Mouse (Mus musculus): ENCODE measurements around the gene Dio1. TPM values are rescaled to one million over a fixed set of nuclear protein-coding genes. Genes with fewer than 3 reads are reported as not detected.
A peak's percentile ranks its signal among the peaks of the same experiment; 100 is the strongest.

Gene Dio1
- polyA plus RNA-seq, 1 experiment from 2014 or later = not detected

DNA sequence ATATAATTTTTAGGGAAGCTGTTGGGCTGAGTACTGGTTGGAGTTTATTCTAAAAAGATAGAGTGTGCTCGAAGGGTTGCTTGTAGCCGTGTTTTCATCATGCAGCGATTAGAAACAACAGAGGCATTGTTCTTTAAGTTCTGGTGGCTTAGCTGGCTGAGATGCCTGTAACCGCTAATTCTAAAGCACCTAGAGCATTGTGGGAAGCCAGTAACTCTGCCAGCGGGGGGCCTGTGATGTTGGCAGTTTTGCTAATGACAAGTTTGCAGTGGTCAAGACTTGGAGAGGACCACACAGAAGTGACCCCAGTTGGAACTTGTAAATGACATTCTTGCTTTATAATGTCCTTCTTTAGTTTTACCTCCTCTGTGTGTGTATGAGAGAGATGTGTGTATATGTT is 34.4 kb upstream of the Dio1 start:
- no peaks in the 10 kb centered on the region for H3K4me1 ChIP-seq (ENCODE audit: control insufficient read depth, insufficient read depth, low read length)
- H3K36me3 ChIP-seq (ENCODE audit: control insufficient read depth, insufficient read depth, low read length) = no peaks in the 10 kb centered on the region
- no peak overlapping the region for H3K9ac ChIP-seq (ENCODE audit: low read length)
- H3K4me2 ChIP-seq = no peak overlapping the region
- H3K9me3 ChIP-seq (ENCODE audit: control insufficient read depth, low read length) = no peaks in the 10 kb centered on the region
- no peak overlapping the region for H3K4me3 ChIP-seq (ENCODE audit: low read depth, low read length)
- ATAC-seq (ENCODE audit: low FRiP score) (no peak), DNase-seq (ENCODE audit: low spot score, missing footprints) (no peak)
- H3K27me3 ChIP-seq (ENCODE audit: control insufficient read depth, insufficient read depth, low read length) = no peaks in the 10 kb centered on the region
- WGBS = 52% methylated on average over 5 of the region's 5 CpGs
- no peak overlapping the region for H3K27ac ChIP-seq (ENCODE audit: low read depth, low read length)

DNA sequence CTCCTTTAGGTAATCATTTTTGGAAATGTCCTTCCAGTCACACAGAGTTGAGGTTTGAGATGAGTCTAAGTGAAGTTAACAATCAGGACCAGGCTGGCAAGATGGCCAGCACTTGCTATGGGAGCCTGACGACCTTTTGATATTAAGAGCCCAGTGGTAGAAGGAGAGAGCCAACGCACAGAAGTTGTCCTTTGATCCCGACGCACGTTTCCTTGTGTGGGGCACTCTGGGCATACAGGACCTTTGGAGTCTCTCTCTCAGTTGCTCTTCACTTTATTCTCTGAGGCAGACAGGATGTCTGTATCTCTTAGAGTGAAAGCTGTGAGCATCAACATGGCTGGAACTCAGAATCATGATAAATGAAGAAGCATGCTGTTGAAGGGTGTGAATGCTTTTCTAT is 30.5 kb upstream of the Dio1 start:
- ATAC-seq (ENCODE audit: low FRiP score) (no peak), DNase-seq (ENCODE audit: low spot score, missing footprints) (no peak)
- Histone ChIP-seq H3K9me3 (ENCODE audit: control insufficient read depth, low read length) (no peaks in the 10 kb centered on the region), H3K27ac (ENCODE audit: low read depth, low read length) (no peak overlapping the region), H3K9ac (ENCODE audit: low read length) (no peak overlapping the region), H3K27me3 (ENCODE audit: control insufficient read depth, insufficient read depth, low read length) (no peaks in the 10 kb centered on the region), H3K36me3 (ENCODE audit: control insufficient read depth, insufficient read depth, low read length) (no peaks in the 10 kb centered on the region), H3K4me3 (ENCODE audit: low read depth, low read length) (no peak overlapping the region), H3K4me2 (no peak overlapping the region), H3K4me1 (ENCODE audit: control insufficient read depth, insufficient read depth, low read length) (no peaks in the 10 kb centered on the region)
- 91% methylated on average over 5 of the region's 5 CpGs for WGBS

DNA sequence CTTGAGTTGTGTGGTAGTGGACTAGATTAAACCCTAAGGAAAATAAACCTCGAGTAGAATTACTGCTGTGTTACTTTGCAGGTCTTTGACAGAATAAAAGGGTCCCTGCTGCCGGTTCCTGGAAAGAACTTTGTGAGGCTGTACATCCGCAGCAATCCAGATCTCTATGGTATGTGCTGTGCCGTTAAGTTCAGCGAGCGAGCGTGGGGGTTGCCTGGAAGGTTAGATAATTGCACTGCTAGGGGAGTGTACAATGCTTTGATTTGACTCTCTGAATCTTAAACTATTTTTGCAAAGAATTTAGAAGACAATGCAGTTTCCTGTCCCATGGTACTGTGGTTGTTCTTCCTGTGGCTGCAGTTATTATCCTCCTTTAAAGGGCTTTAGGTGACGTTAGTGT is 29.4 kb upstream of the Dio1 start:
- H3K27me3 ChIP-seq (ENCODE audit: control insufficient read depth, insufficient read depth, low read length) = no peaks in the 10 kb centered on the region
- 89% methylated on average over 8 of the region's 8 CpGs for WGBS
- DNase-seq (ENCODE audit: low spot score, missing footprints) = no peak
- no peaks in the 10 kb centered on the region for H3K36me3 ChIP-seq (ENCODE audit: control insufficient read depth, insufficient read depth, low read length)
- H3K4me2 ChIP-seq = no peak overlapping the region
- no peaks in the 10 kb centered on the region for H3K9me3 ChIP-seq (ENCODE audit: control insufficient read depth, low read length)
- H3K4me3 ChIP-seq (ENCODE audit: low read depth, low read length) = no peak overlapping the region
- ATAC-seq (ENCODE audit: low FRiP score) = no peak
- H3K27ac ChIP-seq (ENCODE audit: low read depth, low read length) = no peak overlapping the region
- H3K4me1 ChIP-seq (ENCODE audit: control insufficient read depth, insufficient read depth, low read length) = no peaks in the 10 kb centered on the region
- H3K9ac ChIP-seq (ENCODE audit: low read length) = no peak overlapping the region

GRCm38 (mm10) chr4:107333514-107333913 is 26.5 kb upstream of the Dio1 start:
- WGBS = 94% methylated on average over 4 of the region's 4 CpGs
- Histone ChIP-seq H3K27me3 (ENCODE audit: control insufficient read depth, insufficient read depth, low read length) (no peaks in the 10 kb centered on the region), H3K4me3 (ENCODE audit: low read depth, low read length) (no peak overlapping the region), H3K9me3 (ENCODE audit: control insufficient read depth, low read length) (no peaks in the 10 kb centered on the region), H3K36me3 (ENCODE audit: control insufficient read depth, insufficient read depth, low read length) (no peaks in the 10 kb centered on the region), H3K4me1 (ENCODE audit: control insufficient read depth, insufficient read depth, low read length) (no peaks in the 10 kb centered on the region), H3K27ac (ENCODE audit: low read depth, low read length) (no peak overlapping the region), H3K9ac (ENCODE audit: low read length) (no peak overlapping the region), H3K4me2 (no peak overlapping the region)
- ATAC-seq (ENCODE audit: low FRiP score) = no peak
- DNase-seq (ENCODE audit: low spot score, missing footprints) = no peak

DNA sequence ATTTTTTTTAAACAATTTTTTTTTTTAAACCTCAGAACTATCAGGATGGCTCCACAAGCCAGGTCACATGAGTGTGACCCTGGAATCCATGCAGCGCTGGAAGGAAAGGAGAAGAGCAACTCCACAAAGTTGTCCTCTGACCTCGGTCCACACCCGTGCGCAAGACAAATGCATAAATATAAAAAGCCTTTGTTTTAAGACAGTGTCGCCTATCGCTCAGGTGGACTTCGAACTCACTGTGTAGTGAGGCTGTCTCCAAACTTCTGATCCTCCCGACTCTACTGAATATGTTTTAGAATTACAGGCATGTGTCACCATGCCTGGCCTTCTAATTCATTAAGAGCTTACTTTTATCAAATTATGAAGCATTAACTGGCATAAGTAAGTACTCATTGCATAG is 21.6 kb upstream of the Dio1 start:
- 94% methylated on average over 8 of the region's 8 CpGs for WGBS
- no peaks in the 10 kb centered on the region for H3K27me3 ChIP-seq (ENCODE audit: control insufficient read depth, insufficient read depth, low read length)
- no peak overlapping the region for H3K27ac ChIP-seq (ENCODE audit: low read depth, low read length)
- no peak for ATAC-seq (ENCODE audit: low FRiP score)
- no peak overlapping the region for H3K4me2 ChIP-seq
- DNase-seq (ENCODE audit: low spot score, missing footprints) = no peak
- no peak overlapping the region for H3K4me3 ChIP-seq (ENCODE audit: low read depth, low read length)
- no peaks in the 10 kb centered on the region for H3K4me1 ChIP-seq (ENCODE audit: control insufficient read depth, insufficient read depth, low read length)
- no peaks in the 10 kb centered on the region for H3K9me3 ChIP-seq (ENCODE audit: control insufficient read depth, low read length)
- no peak overlapping the region for H3K9ac ChIP-seq (ENCODE audit: low read length)
- H3K36me3 ChIP-seq (ENCODE audit: control insufficient read depth, insufficient read depth, low read length) = no peaks in the 10 kb centered on the region

- WGBS = 98% methylated on average over 2 of the region's 2 CpGs
- no peaks in the 10 kb centered on the region for H3K9me3 ChIP-seq (ENCODE audit: control insufficient read depth, low read length)
- H3K27me3 ChIP-seq (ENCODE audit: control insufficient read depth, insufficient read depth, low read length) = no peaks in the 10 kb centered on the region
- H3K27ac ChIP-seq (ENCODE audit: low read depth, low read length) = no peak overlapping the region
- no peaks in the 10 kb centered on the region for H3K4me1 ChIP-seq (ENCODE audit: control insufficient read depth, insufficient read depth, low read length)
- H3K4me3 ChIP-seq (ENCODE audit: low read depth, low read length) = no peak overlapping the region
- DNase-seq (ENCODE audit: low spot score, missing footprints) (no peak), ATAC-seq (ENCODE audit: low FRiP score) (no peak)
- no peak overlapping the region for H3K4me2 ChIP-seq
- H3K36me3 ChIP-seq (ENCODE audit: control insufficient read depth, insufficient read depth, low read length) = 0 out of 2 replicates have a peak, but pooled peaks cover 2% of the 10 kb centered on the region
- no peak overlapping the region for H3K9ac ChIP-seq (ENCODE audit: low read length)
Observed at GRCm38 (mm10) chr4:107323113-107323512, 16.1 kb upstream of the Dio1 start.

GRCm38 (mm10) chr4:107321041-107321440 is 14.1 kb upstream of the Dio1 start:
- Histone ChIP-seq H3K4me1 (ENCODE audit: control insufficient read depth, insufficient read depth, low read length) (no peaks in the 10 kb centered on the region), H3K9me3 (ENCODE audit: control insufficient read depth, low read length) (no peaks in the 10 kb centered on the region), H3K4me2 (no peak overlapping the region), H3K9ac (ENCODE audit: low read length) (no peak overlapping the region), H3K27ac (ENCODE audit: low read depth, low read length) (no peak overlapping the region), H3K36me3 (ENCODE audit: control insufficient read depth, insufficient read depth, low read length) (0 out of 2 replicates have a peak, but pooled peaks cover 2% of the 10 kb centered on the region), H3K4me3 (ENCODE audit: low read depth, low read length) (no peak overlapping the region), H3K27me3 (ENCODE audit: control insufficient read depth, insufficient read depth, low read length) (no peaks in the 10 kb centered on the region)
- ATAC-seq (ENCODE audit: low FRiP score) (no peak), DNase-seq (ENCODE audit: low spot score, missing footprints) (no peak)
- 79% methylated on average over 2 of the region's 2 CpGs for WGBS

- WGBS = 77% methylated on average over 8 of the region's 8 CpGs
- ATAC-seq (ENCODE audit: low FRiP score) = no peak
- H3K36me3 ChIP-seq (ENCODE audit: control insufficient read depth, insufficient read depth, low read length) = 0 out of 2 replicates have a peak, but pooled peaks cover 2% of the 10 kb centered on the region
- no peak overlapping the region for H3K4me2 ChIP-seq
- H3K4me1 ChIP-seq (ENCODE audit: control insufficient read depth, insufficient read depth, low read length) = peaks cover 7% of the 10 kb centered on the region
- no peaks in the 10 kb centered on the region for H3K27me3 ChIP-seq (ENCODE audit: control insufficient read depth, insufficient read depth, low read length)
- DNase-seq (ENCODE audit: low spot score, missing footprints) = no peak
- H3K9me3 ChIP-seq (ENCODE audit: control insufficient read depth, low read length) = no peaks in the 10 kb centered on the region
- H3K4me3 ChIP-seq (ENCODE audit: low read depth, low read length) = no peak overlapping the region
- H3K27ac ChIP-seq (ENCODE audit: low read depth, low read length) = no peak overlapping the region
- H3K9ac ChIP-seq (ENCODE audit: low read length) = no peak overlapping the region
Observed at GRCm38 (mm10) chr4:107318646-107319045, 11.7 kb upstream of the Dio1 start.

GRCm38 (mm10) chr4:107314479-107314805 is 7.5 kb upstream of the Dio1 start:
- Histone ChIP-seq H3K4me3 (ENCODE audit: low read depth, low read length) (peak overlapping the region; percentile 44), H3K36me3 (ENCODE audit: control insufficient read depth, insufficient read depth, low read length) (no peaks in the 10 kb centered on the region), H3K9ac (ENCODE audit: low read length) (peak overlapping the region; percentile 66), H3K9me3 (ENCODE audit: control insufficient read depth, low read length) (no peaks in the 10 kb centered on the region), H3K27me3 (ENCODE audit: control insufficient read depth, insufficient read depth, low read length) (no peaks in the 10 kb centered on the region), H3K4me1 (ENCODE audit: control insufficient read depth, insufficient read depth, low read length) (peaks cover 10% of the 10 kb centered on the region), H3K4me2 (peak overlapping the region; percentile 77), H3K27ac (ENCODE audit: low read depth, low read length) (no peak overlapping the region)
- ATAC-seq (ENCODE audit: low FRiP score) (no peak), DNase-seq (ENCODE audit: low spot score, missing footprints) (no peak)
- 14% methylated on average over 7 of the region's 7 CpGs for WGBS

All from midbrain, embryonic 11.5 days (tissue).